Mouse (Mus musculus) right cerebral cortex, postnatal 36 days (tissue): ENCODE data around the gene Pdzd2.

Source experiments
- DNase-seq, 2 experiments: peaks; one replicate each; pipeline ENCODE4 v3.0.0; 2022; ENCODE audit warnings: low spot score in 2 of 2, mixed read lengths in 1 of 2

Gene Pdzd2

DNA sequence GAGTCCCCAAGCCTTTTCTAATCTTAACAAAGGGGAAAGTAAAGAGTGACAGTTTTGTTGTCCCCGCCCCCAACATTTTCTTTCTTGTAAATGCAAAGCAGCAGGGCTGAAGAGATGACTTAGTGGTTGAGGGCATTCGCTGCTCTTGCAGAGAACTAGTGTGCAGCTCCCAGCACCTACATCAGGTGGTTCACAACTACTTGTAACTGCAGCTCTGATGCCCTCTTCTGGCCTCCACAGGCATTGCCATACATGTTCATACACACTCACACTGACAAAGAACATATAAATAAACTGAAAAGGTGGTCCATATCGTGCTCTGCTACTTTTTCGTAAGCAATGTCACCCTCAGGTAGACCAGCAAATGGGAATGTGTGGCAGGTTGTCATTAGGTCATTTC lies 116.2 kb downstream of the Pdzd2 start:
- DNase-seq: no peak

DNA sequence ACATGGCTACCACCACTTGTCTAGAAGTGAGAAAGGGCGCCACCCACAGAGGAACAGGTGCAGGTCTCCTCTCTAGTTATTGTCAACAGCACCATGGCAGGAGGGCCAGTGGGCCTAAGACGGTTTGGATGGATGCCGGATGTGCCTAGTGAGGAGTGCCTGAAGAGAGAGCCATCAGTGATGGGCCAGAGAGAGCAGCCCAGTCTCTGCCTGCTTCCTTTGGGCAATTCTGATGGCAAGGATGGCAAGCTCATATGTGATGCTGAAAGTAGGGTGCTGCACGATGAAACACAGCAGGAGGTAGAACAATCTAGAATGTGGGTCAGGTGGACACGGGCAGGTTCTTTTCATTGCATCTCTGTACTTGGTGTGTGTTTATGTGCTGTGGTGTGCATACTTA lies 117.0 kb downstream of the Pdzd2 start:
- DNase-seq: no peak

DNA sequence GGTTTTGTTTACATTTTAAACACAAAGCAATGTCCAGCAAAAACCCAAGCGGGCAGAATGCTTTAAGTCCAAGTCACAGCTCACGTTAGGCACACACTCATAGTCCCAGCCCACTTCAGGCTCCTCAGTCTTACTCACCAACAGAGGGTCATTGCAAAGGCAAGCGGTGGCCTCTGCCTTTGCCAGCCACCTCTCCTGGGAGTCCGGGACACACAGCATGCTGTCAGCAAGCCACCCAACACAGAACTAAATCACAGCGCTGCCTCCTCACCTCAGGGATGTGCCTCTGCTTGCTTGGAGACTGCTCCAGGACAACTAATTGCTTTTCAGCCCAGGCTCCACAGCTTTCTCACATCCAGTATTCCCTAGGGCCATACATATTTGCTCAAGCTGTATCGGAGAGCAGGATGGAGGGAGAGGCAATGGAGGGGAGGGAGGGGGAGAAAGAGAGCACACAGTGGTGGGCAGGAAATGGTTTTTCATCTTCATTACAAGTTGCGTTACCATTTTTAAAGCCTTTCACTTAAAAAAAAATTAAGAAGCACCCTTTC lies 117.6 kb downstream of the Pdzd2 start:
- DNase-seq: no peak

DNA sequence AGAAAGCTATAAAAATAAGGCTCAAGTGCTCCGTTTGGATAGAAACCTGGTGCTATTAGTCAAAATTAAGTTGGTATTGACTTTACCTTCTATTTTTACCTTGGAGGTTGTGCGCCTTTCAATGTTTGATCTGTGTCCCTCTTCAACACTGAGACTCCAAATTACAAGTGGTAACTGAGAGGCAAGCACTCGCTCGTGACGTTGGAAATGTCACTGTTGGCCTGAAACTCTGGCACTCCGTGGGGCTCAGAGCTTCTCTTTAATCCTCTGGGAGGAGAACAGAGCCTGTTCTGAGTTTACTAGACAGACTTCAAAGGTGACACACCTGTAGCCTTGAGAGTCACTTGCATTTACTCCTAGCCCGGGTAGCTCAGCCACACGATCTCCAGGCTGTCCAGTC lies 120.5 kb downstream of the Pdzd2 start:
- no peak for DNase-seq

DNA sequence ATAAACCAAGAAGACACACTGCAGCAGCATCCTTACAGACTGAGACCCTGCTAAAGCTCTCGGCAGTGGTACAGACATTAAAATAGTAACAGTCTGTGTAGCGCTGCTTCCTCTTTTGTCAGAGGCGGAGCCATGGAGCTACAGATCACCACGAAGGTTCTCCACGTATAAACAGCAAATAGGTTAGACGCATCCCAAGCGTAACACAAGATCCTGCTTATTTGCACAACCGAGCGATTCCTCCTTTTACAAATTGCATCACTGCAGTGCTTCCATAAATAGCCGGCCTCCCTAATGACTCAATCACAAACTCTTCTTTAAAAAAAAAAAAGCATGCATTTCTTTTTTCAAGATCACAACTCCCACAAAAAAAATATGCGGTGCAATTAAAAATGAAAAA lies 122.1 kb downstream of the Pdzd2 start:
- DNase-seq: peak in 1 of 2 experiments; percentile 22

DNA sequence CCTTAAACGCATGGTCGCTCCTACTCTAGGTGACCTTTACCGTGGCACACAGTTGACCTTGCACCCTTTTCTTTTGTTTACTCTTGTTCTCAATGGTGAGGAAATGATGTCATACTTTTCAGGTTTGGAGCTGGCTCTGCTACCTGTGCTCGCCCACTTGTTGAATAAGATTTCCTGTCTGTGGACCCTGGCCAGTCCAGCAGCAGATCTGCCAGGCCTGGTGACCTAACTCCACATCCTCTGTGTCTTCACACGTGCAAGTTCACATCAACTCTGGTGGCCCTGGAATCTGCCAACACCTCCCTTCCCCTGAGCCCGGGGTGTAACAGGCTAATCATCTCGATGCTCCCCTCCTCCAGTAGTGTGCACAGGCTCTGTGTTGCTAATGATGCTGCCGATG lies 122.5 kb downstream of the Pdzd2 start:
- no peak for DNase-seq

DNA sequence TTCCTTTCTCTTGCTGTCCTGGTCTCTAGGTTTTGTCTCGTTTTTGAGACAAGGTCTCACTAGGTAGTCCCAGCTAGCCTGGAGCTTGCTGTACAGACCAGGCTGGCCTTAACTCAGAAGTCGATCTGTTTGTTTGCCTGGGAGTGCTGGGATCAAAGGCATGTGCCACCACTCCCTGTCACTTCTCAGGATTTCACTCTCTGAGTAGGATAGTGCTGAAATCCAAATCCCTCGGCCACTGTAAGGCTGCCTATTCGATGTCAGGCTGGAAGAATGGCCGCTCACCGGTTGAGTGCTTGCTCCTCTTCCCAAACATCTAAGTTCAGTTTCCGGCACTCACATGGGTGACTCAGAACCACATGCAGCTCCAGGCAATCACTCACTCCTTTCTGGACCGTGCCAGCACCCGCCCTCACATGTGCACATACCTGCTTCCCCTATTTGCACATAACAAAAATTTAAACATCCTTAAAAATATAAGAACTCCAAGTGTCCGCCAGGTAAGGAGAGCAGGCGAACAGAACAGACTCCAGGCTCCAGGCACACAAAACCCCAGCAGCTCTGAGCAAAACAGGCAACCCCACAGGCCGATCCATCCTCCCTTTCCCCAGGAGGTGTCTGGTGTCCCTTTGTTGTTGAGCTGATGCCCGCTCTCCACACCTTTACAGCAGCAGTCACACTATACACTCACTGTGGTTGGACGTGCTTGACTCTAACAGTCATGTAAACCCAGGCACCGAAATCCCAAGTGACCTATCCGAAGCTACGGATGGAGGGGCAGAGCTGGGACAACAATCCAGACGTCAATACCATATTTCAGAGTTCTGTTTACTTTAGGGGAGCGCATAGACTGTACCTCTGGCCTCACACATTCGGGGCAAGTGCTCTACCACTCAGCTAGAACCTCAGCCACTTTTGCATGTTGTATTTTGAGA lies 124.5 kb downstream of the Pdzd2 start:
- no peak for DNase-seq

DNA sequence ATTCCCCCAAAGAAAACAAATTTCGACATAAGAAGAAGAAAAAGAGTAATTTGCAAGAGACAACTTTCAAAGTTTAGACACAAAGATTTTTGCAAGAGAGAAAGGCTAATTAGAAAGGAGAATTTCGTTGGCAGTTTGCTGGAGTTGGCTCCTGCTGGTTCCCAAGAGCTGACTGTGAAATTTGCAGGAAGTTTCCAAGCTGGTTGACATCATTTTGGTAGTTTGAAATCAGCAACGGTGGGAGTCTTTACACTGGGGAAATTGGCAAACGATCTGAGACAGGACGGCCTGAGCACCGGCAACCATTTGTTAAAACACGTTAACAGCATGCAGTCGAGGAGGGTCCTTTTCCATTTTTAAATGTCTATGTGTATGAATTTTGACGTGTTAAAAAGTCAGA lies 125.7 kb downstream of the Pdzd2 start:
- peak in 1 of 2 experiments; percentile 14 for DNase-seq

DNA sequence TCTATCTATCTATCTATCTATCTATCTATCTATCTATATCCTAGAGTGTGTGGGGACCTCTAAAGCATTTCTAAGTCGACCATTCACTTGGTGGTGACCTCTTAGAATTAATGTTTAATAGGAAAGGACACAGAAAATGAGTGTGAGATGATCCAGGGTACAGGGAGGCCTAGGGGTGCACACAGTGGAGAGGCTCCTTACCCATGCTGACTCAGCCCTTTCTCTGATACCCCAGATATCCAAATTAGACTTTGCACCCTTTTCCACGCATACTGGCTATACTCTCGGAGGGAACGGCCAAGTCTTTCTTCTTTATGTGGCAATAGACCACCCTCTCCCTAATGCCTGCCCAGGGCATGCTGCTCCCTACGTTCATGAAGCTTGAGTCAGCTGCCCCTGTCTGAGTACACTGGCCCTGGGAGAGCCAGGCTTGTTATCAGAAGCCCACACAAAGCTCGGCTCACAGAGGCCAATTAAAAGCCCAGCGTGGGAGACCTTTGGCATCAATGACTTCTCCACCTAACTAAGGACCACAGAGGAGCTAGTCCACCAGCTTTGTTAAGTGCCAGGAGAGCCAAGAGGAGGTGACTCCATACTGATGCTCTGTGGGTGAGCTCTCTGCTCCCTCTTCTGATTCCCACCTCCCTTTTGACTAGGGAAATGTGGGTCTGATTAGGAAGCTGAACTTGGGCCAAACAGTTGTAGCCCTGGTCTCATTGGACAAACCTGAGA lies 126.6 kb downstream of the Pdzd2 start:
- DNase-seq: no peak

DNA sequence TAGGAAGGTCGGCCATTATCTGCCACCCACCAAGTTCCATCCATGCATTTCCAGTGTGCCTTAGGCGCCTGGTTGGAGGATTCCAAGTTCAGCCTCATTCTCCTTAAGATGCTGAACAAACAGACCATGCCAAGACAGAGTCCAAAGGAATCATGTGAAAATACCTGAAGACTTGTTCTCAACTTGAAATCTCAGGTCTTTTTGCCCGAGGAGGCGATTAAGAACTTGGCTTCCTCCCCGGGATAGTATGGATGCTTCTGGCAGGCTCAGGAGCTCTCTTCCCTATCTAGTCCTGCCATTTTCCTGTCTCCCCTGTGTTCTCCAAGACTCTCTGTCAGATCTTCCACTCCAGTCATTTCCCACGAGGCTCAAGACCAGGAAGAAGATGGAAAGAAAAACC lies 131.6 kb downstream of the Pdzd2 start:
- DNase-seq: no peak

DNA sequence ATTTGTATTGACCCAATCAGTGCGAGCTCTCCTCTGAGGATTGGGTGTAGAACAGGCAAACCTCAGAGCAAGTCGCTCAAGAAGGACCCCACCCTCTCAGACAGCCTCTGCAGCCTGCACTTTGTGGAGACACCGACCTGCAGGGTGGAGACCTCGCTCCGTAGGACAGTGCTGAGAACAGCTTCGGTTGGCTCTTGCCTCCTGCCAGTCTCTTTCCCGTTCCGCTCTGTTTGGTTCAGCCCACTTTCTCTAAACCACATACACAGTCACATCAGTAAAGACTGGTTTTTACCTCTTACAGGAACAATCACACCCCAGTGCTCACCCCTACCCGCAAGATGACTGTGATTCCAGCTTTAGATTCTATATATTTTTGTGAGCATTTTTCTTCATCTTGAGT lies 133.4 kb downstream of the Pdzd2 start:
- no peak for DNase-seq

DNA sequence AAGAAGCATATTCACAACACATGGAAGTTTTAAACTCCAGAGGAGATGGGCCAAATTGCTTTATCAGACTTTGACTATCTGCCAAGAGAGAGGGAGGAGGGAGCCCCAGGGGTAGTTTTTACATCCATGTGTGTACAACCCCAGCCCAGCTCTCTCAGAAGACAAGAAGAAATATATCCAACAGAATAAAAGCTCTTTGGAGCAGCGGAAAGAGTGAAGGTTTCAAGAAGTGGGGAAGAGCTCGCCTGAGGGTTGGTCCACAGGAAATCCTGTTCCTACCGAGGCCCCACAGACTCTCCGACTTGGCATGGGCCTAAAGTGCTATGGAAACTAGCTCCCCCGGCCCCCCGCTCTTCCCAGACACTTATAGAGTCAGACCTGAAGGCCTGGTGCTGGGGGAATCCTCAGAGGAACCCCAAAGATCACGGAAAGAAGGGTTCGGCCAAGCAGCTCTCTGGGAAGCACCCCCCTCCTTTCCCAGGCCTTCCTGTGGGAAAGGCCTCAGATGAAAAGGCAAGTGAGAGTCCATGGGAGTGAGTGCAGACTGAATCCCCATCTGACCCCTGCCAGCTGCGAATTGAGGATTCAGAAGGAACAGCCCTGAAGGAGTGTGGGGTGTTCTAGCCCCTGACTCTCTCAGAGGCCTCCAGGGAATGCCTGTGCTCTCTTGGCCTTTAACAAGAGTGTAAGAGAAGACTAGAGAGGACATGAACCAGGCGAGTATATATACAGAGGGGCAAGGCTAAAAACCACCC lies 134.3 kb downstream of the Pdzd2 start:
- no peak for DNase-seq

DNA sequence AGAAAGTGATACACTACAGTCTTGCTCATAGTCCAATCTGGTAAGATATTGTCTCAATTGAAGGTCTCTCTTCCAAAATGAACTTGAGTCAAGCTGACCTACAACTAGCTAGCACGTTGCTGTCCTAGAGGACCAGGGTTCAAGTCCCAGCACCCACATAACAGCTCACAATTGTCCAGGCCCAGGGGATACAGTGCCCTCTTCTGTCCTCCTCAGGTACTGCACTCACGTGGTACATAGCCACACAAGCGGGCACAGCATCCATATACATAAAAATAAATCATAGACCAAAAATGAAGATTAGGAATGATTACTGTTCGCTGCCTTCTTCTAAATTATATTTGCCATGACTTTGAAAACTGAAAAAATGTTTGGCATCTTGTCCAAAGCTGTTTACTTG lies 136.1 kb downstream of the Pdzd2 start:
- no peak for DNase-seq

DNA sequence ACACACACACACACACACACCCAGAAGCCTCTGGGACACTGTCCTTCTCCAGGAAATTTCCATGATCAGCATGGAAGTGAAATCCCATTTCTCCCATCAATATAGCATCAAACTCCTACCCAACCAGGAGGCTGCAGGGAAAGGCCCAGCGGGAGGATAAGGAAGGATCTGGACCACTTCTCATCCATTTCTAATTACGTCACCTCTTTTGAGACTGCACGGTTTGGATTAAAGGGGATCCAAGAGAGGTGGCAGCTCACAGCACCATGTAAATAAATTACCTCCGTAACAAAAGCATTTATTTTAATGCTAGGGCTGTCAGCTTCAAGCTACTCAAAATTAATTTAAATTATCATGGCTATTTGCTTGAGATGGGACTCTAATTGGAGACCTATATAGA lies 146.6 kb downstream of the Pdzd2 start:
- no peak for DNase-seq

DNA sequence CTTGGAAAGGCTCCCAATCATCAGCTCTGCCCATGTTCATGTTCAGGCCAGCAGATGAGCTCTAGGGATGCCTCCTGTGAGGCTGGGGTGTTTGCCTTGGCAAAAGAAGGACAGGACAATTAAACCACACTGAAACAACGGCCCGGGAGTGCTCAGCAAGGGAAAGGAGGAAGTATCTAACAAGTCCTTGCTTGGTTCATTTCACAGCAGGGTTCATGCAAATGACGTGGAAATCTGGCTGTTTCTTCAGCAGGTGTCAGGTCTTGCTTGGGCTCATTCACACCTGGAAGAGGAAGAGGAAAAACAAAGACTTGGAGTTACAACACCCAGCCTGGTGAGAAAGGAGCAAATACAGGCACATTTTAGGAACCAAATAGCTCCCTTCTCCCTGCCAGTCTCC lies 147.1 kb downstream of the Pdzd2 start:
- no peak for DNase-seq

DNA sequence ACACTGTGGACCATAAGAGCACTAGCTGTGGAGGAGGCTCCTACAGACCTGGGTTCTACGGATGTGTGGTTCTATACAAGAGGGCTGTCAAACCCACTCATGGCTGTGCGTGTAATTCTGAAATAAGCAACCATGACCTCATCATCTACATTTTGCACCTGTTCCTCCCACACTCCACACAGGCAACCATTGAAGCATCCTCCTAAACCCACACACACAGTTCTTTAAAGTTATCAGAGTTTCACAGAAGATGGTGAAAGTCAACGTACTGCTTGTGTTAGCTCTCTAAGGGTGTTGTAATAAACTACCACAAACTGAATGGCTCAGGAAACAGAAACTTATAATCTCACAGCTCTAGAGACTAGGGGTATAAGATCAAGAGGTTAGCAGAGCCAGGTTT lies 151.1 kb downstream of the Pdzd2 start:
- DNase-seq: no peak

DNA sequence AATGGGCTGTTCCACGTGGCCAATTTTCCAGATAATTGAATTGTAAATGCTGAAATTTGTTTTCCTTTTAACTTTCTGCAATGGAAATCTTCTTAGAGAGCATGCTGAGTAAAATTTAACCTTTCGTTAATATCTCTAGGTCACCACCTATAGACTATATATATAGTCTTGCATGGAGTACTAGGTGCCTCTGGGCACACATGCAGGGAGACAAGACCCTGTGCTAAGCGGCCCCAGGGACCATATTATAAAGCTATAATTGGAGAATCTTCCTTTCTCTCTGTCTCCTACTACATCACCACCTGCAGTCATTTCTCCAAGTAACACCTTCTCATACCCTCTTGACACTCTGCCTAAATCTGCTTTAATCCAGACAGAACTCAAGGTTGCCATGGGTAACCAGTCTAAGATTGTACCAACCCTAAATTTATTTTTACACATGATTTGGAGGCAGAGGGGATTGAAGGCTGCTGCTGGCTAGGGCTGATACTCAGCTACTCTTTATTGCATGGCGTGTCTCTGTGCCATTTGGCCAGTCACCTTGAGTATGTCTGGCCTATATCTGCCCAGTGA lies 152.8 kb downstream of the Pdzd2 start:
- DNase-seq: no peak

DNA sequence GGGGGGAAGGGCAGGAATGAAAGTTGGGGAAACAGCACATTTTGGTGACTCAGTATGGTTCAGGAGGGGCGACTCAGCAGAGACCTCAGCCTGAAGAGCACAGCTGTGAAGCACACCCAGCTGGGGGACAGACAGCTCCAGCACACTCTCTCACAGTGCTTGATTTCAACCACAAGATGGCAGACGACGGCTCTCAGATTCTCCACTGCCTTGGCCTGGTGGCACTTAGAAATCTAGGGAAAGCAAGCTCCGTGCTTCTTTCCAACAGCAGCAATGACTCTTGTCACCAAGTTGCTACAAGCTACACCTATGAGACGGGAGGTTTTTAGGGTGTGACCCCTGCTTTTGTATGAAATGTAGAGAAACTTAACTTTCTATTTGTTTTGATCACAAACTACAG lies 153.6 kb downstream of the Pdzd2 start:
- DNase-seq: peak; percentile 47 to 61

DNA sequence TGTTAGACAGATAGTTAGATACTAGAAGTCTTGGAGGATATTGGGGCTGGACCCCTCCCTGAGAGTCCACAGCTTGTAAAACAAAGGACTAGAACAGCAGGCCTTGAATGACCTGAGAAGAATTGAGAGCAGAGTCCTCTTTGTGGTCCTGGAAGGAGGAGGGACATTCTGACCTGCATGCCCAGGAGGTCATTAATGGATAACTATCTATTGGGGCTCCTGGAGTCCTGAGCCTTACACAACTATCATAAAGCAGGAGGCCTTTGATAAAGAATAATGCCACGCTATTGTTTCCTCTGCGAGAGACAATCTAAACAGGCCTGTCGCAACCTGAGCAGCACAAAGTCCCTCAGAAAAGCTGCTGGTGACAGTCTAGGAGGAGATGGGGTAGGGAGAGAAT lies 156.7 kb downstream of the Pdzd2 start:
- DNase-seq: no peak

DNA sequence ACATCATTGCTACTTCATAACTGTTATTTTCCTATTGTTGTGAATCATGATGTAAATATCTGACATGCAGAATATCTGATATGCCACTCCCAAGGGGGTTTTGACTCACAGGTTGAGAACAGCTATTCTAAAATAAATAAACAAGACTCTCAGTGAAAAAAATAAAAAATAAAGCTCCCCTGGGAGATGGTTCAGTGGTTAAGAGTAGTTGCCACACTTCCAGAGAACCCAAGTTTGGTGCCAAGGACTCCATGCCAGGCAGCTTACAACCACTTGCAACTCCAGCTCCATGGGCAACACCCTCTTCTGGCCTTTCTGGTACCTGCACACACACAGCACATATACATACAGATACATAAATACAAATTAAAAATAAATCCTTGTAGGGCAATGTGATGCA lies 157.3 kb downstream of the Pdzd2 start:
- DNase-seq: no peak

DNA sequence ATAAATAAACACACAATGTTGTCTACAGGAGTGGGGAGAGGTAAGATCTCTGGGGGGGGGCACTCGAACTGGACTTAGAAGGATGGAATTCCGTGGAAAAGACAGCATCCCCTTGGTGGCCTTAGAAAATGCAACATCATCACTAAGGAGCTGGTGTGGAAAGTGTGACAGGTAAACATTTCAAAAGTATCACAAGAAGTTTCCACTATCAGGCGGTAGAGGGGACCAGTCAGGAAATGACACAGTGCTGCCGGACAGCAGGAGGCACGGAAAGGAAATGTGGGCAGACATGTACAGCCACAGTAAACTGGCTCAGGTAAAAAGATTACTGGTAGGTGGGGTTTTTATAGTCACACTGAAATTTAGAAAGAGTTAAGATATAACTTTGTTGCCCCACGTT lies 160.5 kb downstream of the Pdzd2 start:
- DNase-seq: no peak

DNA sequence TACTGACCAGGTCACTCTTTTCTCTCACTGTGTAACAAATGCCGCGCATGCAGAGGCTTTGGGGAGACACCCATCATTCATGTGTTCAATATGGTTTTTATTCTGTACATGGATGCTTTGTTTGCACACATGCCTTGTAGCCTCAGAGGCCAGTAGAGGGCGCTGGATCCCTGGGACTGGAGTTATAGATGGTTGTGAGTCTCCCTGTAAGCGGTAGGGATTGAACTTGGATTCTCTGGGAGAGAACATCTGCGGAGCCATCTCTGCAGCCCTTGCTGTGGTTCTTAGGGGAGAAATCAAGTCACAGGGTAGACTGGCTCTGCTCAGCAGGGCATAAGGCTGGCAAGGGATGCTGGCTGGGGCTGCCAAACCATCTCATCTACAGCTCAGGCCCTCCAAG lies 161.4 kb downstream of the Pdzd2 start:
- DNase-seq: peak in 1 of 2 experiments; percentile 50
